Mouse (Mus musculus): ENCODE results near the gene Cep131. TPM values are rescaled to one million over a fixed set of nuclear protein-coding genes. Genes with fewer than 3 reads are reported as not detected.

Gene Cep131
- 16.1 and 17.1 TPM in 2 replicates for polyA plus RNA-seq (2015; fragmentation: Nextera tagmentation; extraction: Ambion mirVana)

GRCm38 (mm10) chr11:120086702-120087152 is at the start of gene Cep131:
Cep131 (minus strand) TSS chr11:120086827.

GRCm38 (mm10) chr11:120098588-120099511 is 12.2 kb upstream of the Cep131 start, which contains the start of the genes Tepsin and Ndufaf8:
Tepsin (minus strand) TSS chr11:120098731.
Ndufaf8 (plus strand) TSS chr11:120098928.

GRCm38 (mm10) chr11:120046553-120047191 is 40.0 kb downstream of the Cep131 start, which contains the start of gene Aatk:
Aatk (minus strand) TSS chr11:120047167.

MicroRNA genes within 50 kb of the gene (microRNA counts, 519-probe panel; counts per million panel counts)
- microRNA mmu-miR-338-3p (4,124 counts per million, percentile 80 among the panel's probes with 10 or more counts), microRNA mmu-miR-338-5p (296 counts per million, percentile 58 among the panel's probes with 10 or more counts)

Small RNA genes within 50 kb of the gene (microRNA-seq; reads per million reads assigned to microRNA genes)
- gene Gm25948 (0 reads per million in 2 experiments), gene Mir3065 (0 reads per million in 2 experiments), gene Mir338 (0 reads per million in 2 experiments)

Other genes starting within 250 kb of the Cep131 start
- 48.5 and 56.3 TPM in 2 replicates for gene Chmp6, start 173.4 kb downstream of the Cep131 start, polyA plus RNA-seq (2015; fragmentation: Nextera tagmentation; extraction: Ambion mirVana)
- 6.2 and 11.2 TPM in 2 replicates for gene Baiap2, start 144.1 kb downstream of the Cep131 start, polyA plus RNA-seq (2015; fragmentation: Nextera tagmentation; extraction: Ambion mirVana)
- gene Aatk, start 39.7 kb downstream of the Cep131 start, polyA plus RNA-seq (2015; fragmentation: Nextera tagmentation; extraction: Ambion mirVana), result 6.3 and 7.4 TPM in 2 replicates
- gene Tepsin, start 11.9 kb upstream of the Cep131 start, polyA plus RNA-seq (2015; fragmentation: Nextera tagmentation; extraction: Ambion mirVana), result 8.4 and 8.9 TPM in 2 replicates
- gene Ndufaf8, start 12.1 kb upstream of the Cep131 start, polyA plus RNA-seq (2015; fragmentation: Nextera tagmentation; extraction: Ambion mirVana), result 89.7 and 97.9 TPM in 2 replicates
- gene Slc38a10, start 64.5 kb upstream of the Cep131 start, polyA plus RNA-seq (2015; fragmentation: Nextera tagmentation; extraction: Ambion mirVana), result 36.1 and 43.6 TPM in 2 replicates
- 2.8 and 3.3 TPM in 2 replicates for gene Bahcc1, start 146.1 kb upstream of the Cep131 start, polyA plus RNA-seq (2015; fragmentation: Nextera tagmentation; extraction: Ambion mirVana)